Mouse (Mus musculus): ENCODE results near the gene Taf9. TPM values are rescaled to one million over a fixed set of nuclear protein-coding genes. Genes with fewer than 3 reads are reported as not detected.

Taf9 gene
- total and polyA plus RNA-seq, 3 experiments = 4.4 to 14.3 (median 9.7) TPM

GRCm38 (mm10) chr13:100642471-100643209 is 8.7 kb upstream of the Taf9 start:
- Histone ChIP-seq H3K36me3 (replicated peaks in 1 of 2; ENCODE audit: control insufficient read depth in 1 of 2, insufficient read depth in 1 of 2, low read length in 1 of 2) (peaks cover 40 to 66% of the 10 kb centered on the region in 2 experiments), H3K4me2 (ENCODE audit: insufficient read depth, low read depth, poor library complexity, severe bottlenecking) (peak overlapping the region; percentile 67; the same call in 1 of the 2 replicates), H3K4me3 (replicated peaks in 1 of 3; ENCODE audit: low read depth in 2 of 3, low read length in 2 of 3, poor library complexity in 1 of 3) (no peak overlapping the region), H3K27me3 (replicated peaks) (no peaks in the 10 kb centered on the region), H3K9ac (ENCODE audit: insufficient read depth, low read depth) (no peak overlapping the region), H3K4me1 (ENCODE audit: control insufficient read depth in 1 of 2, insufficient read depth in 2 of 2) (peaks cover 4 to 34% of the 10 kb centered on the region in 2 experiments; a peak in 3 of 4 replicates), H3K79me2 (replicated peaks; ENCODE audit: control insufficient read depth, extremely low read depth, insufficient read depth, poor library complexity, severe bottlenecking) (no peaks in the 10 kb centered on the region; the same call in none of the 2 replicates), H3K27ac (ENCODE audit: insufficient read depth, low read depth) (peak overlapping the region; percentile 84), H3K9me3 (replicated peaks; ENCODE audit: low read length) (no peaks in the 10 kb centered on the region)
- TF ChIP-seq POLR2AphosphoS2 (IDR thresholded peaks at IDR 0.05; ENCODE audit: low read depth, low read length) = no peak
- TF ChIP-seq SIN3A (IDR thresholded peaks at IDR 0.05; ENCODE audit: low read length) = no peak
- TF ChIP-seq MYC (IDR thresholded peaks at IDR 0.05; ENCODE audit: low read depth, low read length) = peak; percentile 23; the same call in 1 of the 2 replicates
- TF ChIP-seq CHD1 (IDR thresholded peaks at IDR 0.05; ENCODE audit: low read depth, low read length) = no peak
- TF ChIP-seq IRF4 (IDR thresholded peaks at IDR 0.05; ENCODE audit: low read depth, low read length) = peak; percentile 66
- peak; percentile 71; the same call in 1 of the 2 replicates for TF ChIP-seq MEF2A (IDR thresholded peaks at IDR 0.05; ENCODE audit: borderline replicate concordance, low read depth, low read length)
- no peak for TF ChIP-seq NELFE (IDR thresholded peaks at IDR 0.05; ENCODE audit: low read depth, low read length)
- no peak for TF ChIP-seq RAD21 (IDR thresholded peaks at IDR 0.05; ENCODE audit: low read depth, low read length)
- TF ChIP-seq CTCF (conservative IDR thresholded peaks at IDR 0.05 in 1 of 2, IDR thresholded peaks at IDR 0.05 in 1 of 2; ENCODE audit: low read depth in 2 of 2, low read length in 2 of 2) = peak in 1 of 2 experiments; percentile 46; a peak in 2 of 4 replicates
- no peak for TF ChIP-seq SMC3 (IDR thresholded peaks at IDR 0.05; ENCODE audit: low read depth, low read length)
- no peak for TF ChIP-seq HCFC1 (IDR thresholded peaks at IDR 0.05; ENCODE audit: low read depth, low read length)
- TF ChIP-seq ETS1 (conservative IDR thresholded peaks at IDR 0.05; ENCODE audit: low read depth, low read length) = 0 out of 2 replicates have a peak, but pooled peaks have one; percentile 7
- peak; percentile 95 for TF ChIP-seq ZNF384 (IDR thresholded peaks at IDR 0.05; ENCODE audit: low read depth, low read length)
- no peak for TF ChIP-seq USF1 (IDR thresholded peaks at IDR 0.05; ENCODE audit: low read depth, low read length)
- TF ChIP-seq KAT2A (IDR thresholded peaks at IDR 0.05; ENCODE audit: insufficient replicate concordance, low read length) = no peak
- no peak for TF ChIP-seq JUND (conservative IDR thresholded peaks at IDR 0.05; ENCODE audit: low read depth, low read length)
- no peak for TF ChIP-seq TBP (conservative IDR thresholded peaks at IDR 0.05; ENCODE audit: low read depth, low read length)
- TF ChIP-seq USF2 (conservative IDR thresholded peaks at IDR 0.05; ENCODE audit: low read depth, low read length) = no peak
- TF ChIP-seq PAX5 (IDR thresholded peaks at IDR 0.05; ENCODE audit: low read length) = no peak
- TF ChIP-seq MAZ (IDR thresholded peaks at IDR 0.05; ENCODE audit: low read depth, low read length) = no peak
- TF ChIP-seq CHD2 (IDR thresholded peaks at IDR 0.05; ENCODE audit: low read length) = no peak
- TF ChIP-seq EP300 (IDR thresholded peaks at IDR 0.05; ENCODE audit: low read length) = peak; percentile 81
- peak; percentile 56 for DNase-seq (ENCODE audit: extremely low read depth)
- dilution Hi-C loops (cut with MboI; ENCODE audit: extremely low pct_ligation_motif_present, extremely low pct_unique_long_range_greater_than_20kb, low sequenced_read_pairs) (no loop called here), in situ Hi-C loops (cut with MboI; ENCODE audit: low pct_ligation_motif_present, low pct_unique_long_range_greater_than_20kb, low sequenced_read_pairs) (no loop called here)
